Mouse (Mus musculus) bone marrow macrophage, adult 2 months (primary cell): ENCODE results near the gene Ubac1.

Experiments used
- CTCF ChIP-seq: IDR thresholded peaks from 2 replicates; pipeline ENCODE4 v1.5.1; 2012; ENCODE audit warnings: low read depth, mild to moderate bottlenecking, low read length, moderate library complexity
- POLR2A ChIP-seq: IDR thresholded peaks from 2 replicates; pipeline ENCODE4 v1.6.1; 2012; ENCODE audit warnings: mild to moderate bottlenecking, low read depth, low read length, borderline replicate concordance

GRCm38 (mm10) chr2:26057053-26057452, 35.5 kb upstream of the Ubac1 start:
- TF ChIP-seq POLR2A (no peak), CTCF (no peak)
